Mouse (Mus musculus) layer of hippocampus, postnatal 25 days (tissue): ENCODE results near the gene Man2c1. TPM values are rescaled to one million over a fixed set of nuclear protein-coding genes. Genes with fewer than 3 reads are reported as not detected.

Experiments used
- DNase-seq, 2 experiments: peaks; one replicate each; pipeline ENCODE4 v3.0.0; 2022; ENCODE audit warnings: mixed read lengths in 2 of 2, low spot score in 1 of 2; ENCODE audit errors: extremely low spot score in 1 of 2
- total RNA-seq, 2 experiments: library from RNA; stranded (reverse); gene quantifications; 2 replicates each; pipeline ENCODE4 v1.2.3; 2021

Man2c1 gene
- total RNA-seq, 2 experiments from 2014 or later: 109 to 160 TPM

- DNase-seq: no peak
These were observed 26.3 kb downstream of the Man2c1 start for GRCm38 (mm10) chr9:57156823-57157222.

- no peak for DNase-seq
These were observed 27.0 kb downstream of the Man2c1 start for GRCm38 (mm10) chr9:57157499-57157898.

GRCm38 (mm10) chr9:57158013-57158470 is 27.6 kb downstream of the Man2c1 start, which contains the start of gene Commd4:
Commd4 (minus strand) TSS chr9:57158331.
- DNase-seq: peak; percentile 60 to 89

GRCm38 (mm10) chr9:57158506-57158905 is 28.0 kb downstream of the Man2c1 start:
- DNase-seq: no peak

- DNase-seq: no peak
These were observed 32.0 kb downstream of the Man2c1 start for GRCm38 (mm10) chr9:57162496-57162895.

GRCm38 (mm10) chr9:57163137-57163536 is 32.6 kb downstream of the Man2c1 start:
- DNase-seq: no peak

GRCm38 (mm10) chr9:57166173-57166572 is 35.7 kb downstream of the Man2c1 start:
- DNase-seq: no peak

- DNase-seq: no peak
These were observed 37.9 kb downstream of the Man2c1 start for GRCm38 (mm10) chr9:57168411-57168810.

Other genes with a start within 250 kb of the Man2c1 start
- 1 to 10 TPM; 8.1 to 8.4 TPM for gene Snx33, start 202.3 kb upstream of the Man2c1 start, total RNA-seq
- gene Imp3, start 193.2 kb upstream of the Man2c1 start, total RNA-seq: 10 to 100 TPM; 47.8 to 59.3 TPM
- gene Snupn, start 179.8 kb upstream of the Man2c1 start, total RNA-seq: 10 to 100 TPM; 16.1 to 16.3 TPM
- gene Ptpn9, start 135.8 kb upstream of the Man2c1 start, total RNA-seq: 10 to 100 TPM; 29.2 to 30.9 TPM
- gene Sin3a, start 58.6 kb upstream of the Man2c1 start, total RNA-seq: 10 to 100 TPM; 32.5 to 38.8 TPM
- gene Neil1, start 17.6 kb downstream of the Man2c1 start, total RNA-seq: 1 to 10 TPM; 8.8 to 9.3 TPM
- 10 to 100 TPM; 87.2 to 89.9 TPM for gene Commd4, start 27.6 kb downstream of the Man2c1 start, total RNA-seq
- gene Trcg1, start 105.9 kb downstream of the Man2c1 start, total RNA-seq: not detected
- 10 to 100 TPM; 27.1 to 28.9 TPM for gene 1700017B05Rik, start 131.9 kb downstream of the Man2c1 start, total RNA-seq